Mouse (Mus musculus): ENCODE measurements around the gene Nup62.
"Not testable (repeated sequence)": the region's sequence is repeated elsewhere in the genome, so short reads cannot be mapped to it uniquely, and the experiment has no call there.

The Nup62 gene

DNA sequence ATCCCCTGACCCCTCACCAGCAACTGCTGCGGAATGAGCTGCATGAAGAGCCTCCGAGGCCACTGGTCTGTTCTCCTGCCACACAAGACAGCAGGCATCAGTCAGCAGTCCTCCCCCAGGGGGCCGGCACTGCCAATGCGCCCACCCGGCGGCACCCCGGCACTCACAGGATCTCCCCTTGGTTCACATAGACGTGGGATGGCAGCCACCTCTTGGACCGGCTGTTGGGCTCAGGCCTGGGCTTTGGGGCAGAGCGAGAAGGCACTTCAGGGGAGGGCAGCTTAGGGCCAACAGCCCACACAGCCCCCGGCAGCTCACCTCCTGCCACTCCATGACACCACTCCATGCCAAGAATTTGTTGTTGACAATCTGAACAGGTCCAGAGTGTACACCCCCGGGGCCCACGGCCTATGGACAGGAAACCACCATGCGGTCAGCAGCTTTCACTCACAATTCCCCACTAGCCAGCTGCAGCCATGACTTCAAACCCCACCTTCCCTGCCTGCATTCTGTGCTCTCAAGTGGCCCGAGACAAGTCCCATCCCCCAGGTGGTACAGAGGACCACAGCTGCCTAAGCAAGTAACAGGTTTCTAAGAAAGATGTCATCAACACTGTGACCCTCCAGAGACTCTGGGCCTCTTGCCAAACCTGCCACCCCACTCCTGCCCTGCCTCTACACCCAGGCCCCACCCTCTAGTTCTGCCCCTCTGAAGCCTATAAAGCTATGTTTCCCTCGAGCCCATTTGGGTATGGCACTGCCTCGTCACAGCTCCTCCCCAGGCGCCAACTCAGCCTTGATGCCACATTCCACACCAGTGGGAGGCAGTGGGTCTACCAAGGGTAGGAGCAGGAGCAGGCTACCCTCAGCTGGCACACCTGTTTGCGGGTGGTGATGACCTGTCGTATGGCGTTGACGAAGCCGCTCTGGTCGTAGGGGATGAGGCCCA is 49.0 kb downstream of the Nup62 start:
- DNase-seq (ENCODE audit: low spot score): no peak

GRCm38 (mm10) chr7:44866276-44867009 is 50.6 kb downstream of the Nup62 start:
- peak; percentile 69 for DNase-seq (ENCODE audit: low spot score)

DNA sequence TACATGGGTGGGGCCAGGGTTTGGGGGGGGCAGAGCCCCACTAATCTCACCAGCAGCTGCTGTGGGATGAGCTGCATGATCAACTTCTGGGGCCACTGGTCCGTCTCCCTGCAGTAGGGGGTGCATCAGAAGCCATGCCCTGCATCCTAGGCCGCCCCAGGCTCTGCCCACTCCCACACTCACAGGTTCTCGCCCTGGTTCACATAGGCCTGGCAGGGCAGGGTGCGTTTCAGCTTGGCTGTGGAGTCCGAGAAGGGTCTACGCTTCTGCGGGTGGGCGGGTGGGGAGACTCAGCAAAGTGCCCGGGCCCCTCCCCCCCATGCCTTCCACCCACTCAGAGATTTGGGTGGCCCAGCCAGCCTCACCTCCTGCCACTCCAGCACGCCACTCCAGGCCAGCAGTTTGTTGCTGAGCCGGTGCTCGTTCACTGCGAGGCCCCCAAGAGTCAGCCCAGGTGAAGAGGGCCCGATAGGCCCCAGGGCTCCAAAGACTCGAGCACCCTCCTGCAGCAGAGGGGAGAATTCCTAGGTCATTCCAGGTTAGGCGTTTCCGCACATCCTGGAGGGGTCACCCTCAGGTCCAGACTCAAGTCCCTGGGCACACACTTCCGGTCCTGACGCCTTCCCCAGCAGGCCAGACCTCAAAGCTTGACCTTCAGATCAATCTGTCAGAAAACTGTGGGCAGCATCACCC is 51.3 kb downstream of the Nup62 start:
- DNase-seq (ENCODE audit: low spot score): no peak

DNA sequence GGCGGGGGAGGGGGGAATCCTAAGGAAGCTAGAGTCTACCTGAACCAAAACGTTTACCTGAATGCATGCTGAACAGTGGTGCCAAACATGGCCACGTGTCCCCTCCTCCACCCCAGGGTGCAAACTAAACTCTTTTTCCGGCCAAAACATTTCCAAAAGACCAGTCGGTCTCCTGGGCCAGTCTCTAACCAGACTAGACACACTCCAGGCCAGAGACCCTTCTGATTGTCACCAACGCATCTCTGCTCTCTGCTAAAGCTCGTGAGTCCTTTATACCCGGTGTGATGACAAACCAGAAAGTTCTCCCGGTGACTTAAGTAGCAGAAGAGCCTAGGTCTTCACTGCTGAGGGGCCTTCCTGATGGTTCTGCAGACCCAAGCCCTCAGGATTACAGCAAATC is 51.9 kb downstream of the Nup62 start:
- DNase-seq (ENCODE audit: low spot score): no peak

DNA sequence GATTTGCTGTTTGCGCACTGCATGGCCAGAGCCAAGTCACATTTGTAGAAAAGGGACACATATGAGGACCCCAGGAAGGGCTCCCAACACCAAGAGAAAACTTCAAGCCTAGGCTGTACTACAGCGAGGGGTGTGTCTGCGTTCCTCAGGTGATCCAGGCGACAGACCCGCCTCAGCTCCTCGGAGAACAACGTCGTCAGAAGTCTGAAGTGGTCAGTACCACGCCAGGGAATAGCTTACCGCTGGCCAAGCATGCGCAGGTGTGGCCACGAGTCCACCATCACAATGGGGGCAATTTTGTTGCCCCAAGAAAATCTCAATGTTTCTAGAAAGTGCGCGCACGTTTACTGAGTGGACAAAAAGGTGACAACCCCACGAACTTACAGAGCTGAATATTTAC is 52.6 kb downstream of the Nup62 start:
- DNase-seq (ENCODE audit: low spot score): no peak

DNA sequence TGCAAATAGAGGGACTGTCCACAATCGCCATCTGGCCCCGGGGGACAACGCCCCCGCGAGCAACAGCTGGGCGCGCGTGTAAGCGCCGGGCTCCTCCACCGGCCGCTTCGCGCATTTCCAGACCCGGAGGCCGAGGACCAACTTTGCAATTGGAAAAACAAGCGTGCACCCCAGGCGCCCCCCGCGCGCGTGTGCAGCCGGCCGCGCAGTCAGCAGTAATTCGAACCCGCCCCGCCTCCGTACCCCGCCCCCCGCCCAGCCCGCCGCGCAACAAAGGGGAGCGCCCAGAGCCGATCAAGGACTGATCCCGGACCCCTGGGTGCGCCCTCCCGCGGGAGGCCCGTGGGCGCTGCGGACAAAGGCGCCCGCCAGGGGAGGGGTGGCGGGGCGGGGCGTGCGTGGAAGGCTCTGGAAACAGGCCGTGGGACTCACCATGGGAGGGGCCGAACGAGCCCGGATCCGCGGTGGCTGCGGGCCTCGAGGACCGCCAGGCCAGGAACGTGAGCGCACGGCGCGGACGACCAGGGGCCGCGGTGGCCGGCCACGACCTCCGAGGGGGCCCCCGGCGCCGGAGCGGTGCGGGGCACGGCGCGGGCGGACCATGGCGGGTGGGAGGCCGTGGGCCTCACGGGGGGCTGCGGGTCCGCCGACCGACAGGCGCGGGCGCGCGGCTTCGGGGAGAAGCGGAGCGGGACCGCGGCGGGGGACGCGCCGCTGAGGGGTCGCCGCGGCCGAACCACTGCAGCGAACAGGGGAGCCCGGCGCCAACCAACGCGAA is 53.2 kb downstream of the Nup62 start:
- peak; percentile 84 for DNase-seq (ENCODE audit: low spot score)

DNA sequence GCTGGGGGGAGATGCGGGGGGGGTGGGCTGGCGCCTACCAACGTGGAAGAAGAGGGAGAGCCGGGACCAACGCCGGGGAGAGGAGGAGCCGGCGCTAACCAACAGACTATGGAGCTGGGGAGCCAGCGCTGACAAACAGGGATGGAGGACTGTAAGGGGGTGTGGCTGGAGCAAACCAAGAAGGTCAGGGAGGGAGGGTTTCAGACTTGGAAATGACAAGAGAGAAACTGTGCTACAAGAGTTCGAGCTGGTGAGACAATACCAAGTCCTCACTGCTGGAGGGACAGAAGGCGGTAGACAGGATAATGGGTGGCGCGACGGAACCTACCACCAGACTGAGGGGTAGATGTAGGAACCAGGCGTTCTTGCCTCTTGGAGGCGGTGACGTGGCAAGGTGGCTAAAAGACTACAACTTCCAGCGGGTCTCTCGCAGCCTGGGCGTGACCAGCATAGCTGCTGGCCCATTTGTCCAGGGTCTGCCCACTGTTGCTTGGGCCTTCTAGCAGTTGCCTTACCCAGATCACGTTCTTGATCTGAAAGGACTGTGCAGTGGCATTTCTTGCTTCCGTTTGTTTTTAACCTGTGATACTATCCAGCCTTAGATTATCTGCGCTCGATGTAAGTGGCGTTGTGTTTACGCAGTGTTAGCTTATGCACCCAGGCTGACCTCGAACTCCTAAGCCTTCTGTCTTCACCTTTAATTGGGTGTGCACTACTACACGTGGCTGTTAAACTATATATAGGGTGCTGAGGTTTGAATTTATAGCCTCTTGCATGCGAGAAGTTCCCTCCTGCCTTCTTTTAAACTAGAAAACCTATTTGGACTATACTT is 54.0 kb downstream of the Nup62 start, which contains the start of gene Ptov1:
Ptov1 (minus strand) TSS at position 92 of the 832 bp plus-strand sequence.
- peak; percentile 89 for DNase-seq (ENCODE audit: low spot score)

GRCm38 (mm10) chr7:44870614-44871013 is 54.7 kb downstream of the Nup62 start:
- DNase-seq (ENCODE audit: low spot score): no peak

DNA sequence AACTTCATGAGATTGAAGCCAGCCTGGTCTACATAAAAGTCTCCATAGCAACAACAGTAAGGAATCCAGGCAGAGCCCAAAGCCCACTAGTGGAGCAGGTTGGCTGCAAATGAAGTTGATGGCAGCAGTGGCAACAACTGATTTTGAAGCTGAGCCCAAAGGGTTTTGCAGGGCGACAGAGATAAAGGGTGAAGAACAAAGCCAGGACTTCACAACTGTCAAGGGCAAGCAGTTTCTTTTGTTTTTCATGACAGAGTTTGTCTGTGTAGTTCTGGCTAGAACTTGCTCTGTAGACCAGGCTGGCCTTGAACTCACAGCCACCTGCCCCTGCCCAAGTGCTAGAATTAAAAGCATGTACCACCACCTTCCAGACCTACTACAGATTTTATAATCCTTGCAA is 55.3 kb downstream of the Nup62 start:
- no peak for DNase-seq (ENCODE audit: low spot score)

- not testable (repeated sequence) for DNase-seq (ENCODE audit: low spot score)
These were observed 55.9 kb downstream of the Nup62 start for GRCm38 (mm10) chr7:44871774-44872173.

GRCm38 (mm10) chr7:44877833-44878232 is 61.9 kb downstream of the Nup62 start:
- no peak for DNase-seq (ENCODE audit: low spot score)
